ENCODE assay signal across 19 mouse cellular contexts in the genomic region with DNA sequence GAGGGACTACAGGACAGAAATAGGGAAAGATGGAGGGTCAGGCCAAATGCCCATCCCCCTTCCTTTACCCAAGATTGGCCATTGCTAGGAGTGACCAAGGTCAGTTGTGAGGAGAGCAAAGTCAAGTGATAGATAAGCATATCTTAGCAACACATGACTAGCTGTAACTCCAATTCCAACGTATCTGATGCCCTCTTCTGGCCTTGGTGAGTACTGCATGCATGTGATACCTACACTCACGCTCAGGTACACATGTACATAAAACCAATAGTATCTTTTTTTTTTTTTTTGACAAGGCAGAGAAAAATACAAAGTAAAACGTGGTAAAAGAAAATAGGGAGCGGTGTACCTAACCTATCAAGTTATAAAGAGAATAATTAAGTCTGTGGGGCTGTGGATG.
A peak's percentile ranks its signal among the peaks of the same experiment; 100 is the strongest.
DNase-seq lines count a peak whose midpoint lies in the region; ATAC-seq and TF ChIP-seq lines count a peak whose summit lies in the region.
"Had no signal": no experiment of that assay in that cellular context is flagged by ENCODE, and none has a peak within 500 bp of the region (broad histone marks: within the 10 kb centered on the region; RNA-seq: fewer than 3 reads in every experiment).

No protein-coding gene starts in this region.

- H3K79me2 ChIP-seq in MEL (ENCODE audit: control insufficient read depth, insufficient read depth, low read length, poor library complexity), result no peaks in the 10 kb centered on the region; the same call in 1 of the 2 replicates

- TF ChIP-seq POLR2A in MEL (IDR thresholded peaks at IDR 0.05; ENCODE audit: control insufficient read depth in 1 of 2, insufficient read depth in 1 of 2, low read depth in 1 of 2, low read length in 2 of 2, poor library complexity in 1 of 2), result no peak
- no peak for TF ChIP-seq POLR2A in cortical plate, adult 2 months (IDR thresholded peaks at IDR 0.05; ENCODE audit: extremely low read depth, insufficient read depth, low read length)

- H3K27me3 ChIP-seq in lung, postnatal 0 days (replicated peaks; ENCODE audit: insufficient read depth, low read length), result no peaks in the 10 kb centered on the region
- H3K27me3 ChIP-seq in MEL (ENCODE audit: control insufficient read depth in 1 of 2, insufficient read depth in 2 of 2, low read length in 2 of 2), result no peaks in the 10 kb centered on the region
- H3K27me3 ChIP-seq: hindbrain, embryonic 12.5 days; limb, embryonic 12.5 days; liver, embryonic 15.5 days had no signal

- H3K36me3 ChIP-seq in lung, postnatal 0 days (ENCODE audit: insufficient read depth, low read length), result no peaks in the 10 kb centered on the region
- no peaks in the 10 kb centered on the region for H3K36me3 ChIP-seq in MEL (ENCODE audit: control insufficient read depth in 1 of 2, insufficient read depth in 2 of 2, low read length in 2 of 2)
- H3K36me3 ChIP-seq: forebrain, embryonic 12.5 days; hindbrain, embryonic 12.5 days; limb, embryonic 12.5 days; liver, embryonic 15.5 days; midbrain, embryonic 10.5 days had no signal

- H3K9ac ChIP-seq in lung, postnatal 0 days (replicated peaks; ENCODE audit: low read depth), result no peak overlapping the region
- no peak overlapping the region for H3K9ac ChIP-seq in MEL (ENCODE audit: control insufficient read depth, low read depth, low read length, poor library complexity, severe bottlenecking)
- H3K9ac ChIP-seq: forebrain, embryonic 12.5 days; hindbrain, embryonic 12.5 days; limb, embryonic 12.5 days; liver, embryonic 15.5 days had no signal

- no peak overlapping the region for H3K4me3 ChIP-seq in lung, postnatal 0 days (ENCODE audit: low read depth, low read length)
- H3K4me3 ChIP-seq in MEL (ENCODE audit: control insufficient read depth in 1 of 2, insufficient read depth in 1 of 2, low read depth in 2 of 2, low read length in 2 of 2), result no peak overlapping the region
- no peak overlapping the region for H3K4me3 ChIP-seq in cortical plate, adult 2 months (ENCODE audit: insufficient read depth, low read length)
- H3K4me3 ChIP-seq: forebrain, embryonic 12.5 days; hindbrain, embryonic 12.5 days; limb, embryonic 12.5 days; liver, embryonic 15.5 days; midbrain, embryonic 10.5 days had no signal

- H3K9me3 ChIP-seq in lung, postnatal 0 days (ENCODE audit: low read length), result no peaks in the 10 kb centered on the region
- no peaks in the 10 kb centered on the region for H3K9me3 ChIP-seq in MEL (replicated peaks; ENCODE audit: insufficient read depth, low read length)
- H3K9me3 ChIP-seq: hindbrain, embryonic 12.5 days; liver, embryonic 15.5 days; midbrain, embryonic 10.5 days had no signal

- TF ChIP-seq EP300 in lung, postnatal 0 days (IDR thresholded peaks at IDR 0.05), result no peak
- TF ChIP-seq EP300 in MEL (IDR thresholded peaks at IDR 0.05; ENCODE audit: low read depth in 1 of 2, low read length in 2 of 2), result no peak

- no peak for TF ChIP-seq RAD21 in MEL (IDR thresholded peaks at IDR 0.05; ENCODE audit: low read depth, low read length)

- ATAC-seq in lung, postnatal 0 days, result no peak

- TF ChIP-seq CTCF in lung, postnatal 0 days (IDR thresholded peaks at IDR 0.05), result peak; percentile 5; the same call in 1 of the 2 replicates
- peak in 1 of 3 experiments; percentile 2; a peak in 1 of 6 replicates for TF ChIP-seq CTCF in MEL (IDR thresholded peaks at IDR 0.05 in 2 of 3, conservative IDR thresholded peaks at IDR 0.05 in 1 of 3; ENCODE audit: control insufficient read depth in 1 of 3, insufficient read depth in 1 of 3, low read depth in 2 of 3, low read length in 3 of 3, poor library complexity in 1 of 3, severe bottlenecking in 1 of 3)
- 0 out of 2 replicates have a peak, but pooled peaks have one; percentile 14 for TF ChIP-seq CTCF in cortical plate, adult 2 months (IDR thresholded peaks at IDR 0.05; ENCODE audit: extremely low read depth, insufficient read depth, low read length)

- 77% methylated on average over 4 of the region's 4 CpGs for WGBS in lung, postnatal 0 days

- H3K4me1 ChIP-seq in lung, postnatal 0 days (ENCODE audit: insufficient read depth, low read depth, low read length), result no peaks in the 10 kb centered on the region
- H3K4me1 ChIP-seq in MEL (ENCODE audit: control insufficient read depth in 1 of 2, insufficient read depth in 2 of 2, low read length in 2 of 2), result no peaks in the 10 kb centered on the region
- H3K4me1 ChIP-seq in cortical plate, adult 2 months (ENCODE audit: control insufficient read depth, insufficient read depth, low read length), result no peaks in the 10 kb centered on the region
- H3K4me1 ChIP-seq: limb, embryonic 12.5 days; liver, embryonic 15.5 days had no signal

- DNase-seq in kidney, adult 8-10 months, result peak; percentile 3 to 11
- no peak for DNase-seq in kidney, adult 18-20 months
- DNase-seq in lung, postnatal 0 days (ENCODE audit: low spot score), result no peak
- no peak for DNase-seq in lung, postnatal 36 days
- DNase-seq in MEL (ENCODE audit: low read depth, low spot score), result peak; percentile 4
- no peak for DNase-seq in cerebellum, adult 8-10 months
- DNase-seq: cerebellum, adult 9-10 months; gastrocnemius, postnatal 36 days; heart, postnatal 10 days; kidney, postnatal 4 days; retina, postnatal 1 day; thymus, postnatal 14 days had no signal

- H3K27ac ChIP-seq in lung, postnatal 0 days (ENCODE audit: low read length), result no peak overlapping the region
- no peak overlapping the region for H3K27ac ChIP-seq in MEL (ENCODE audit: control insufficient read depth, low read depth, low read length)
- H3K27ac ChIP-seq in cortical plate, adult 2 months (ENCODE audit: insufficient read depth, low read length), result no peak overlapping the region
- H3K27ac ChIP-seq: forebrain, embryonic 12.5 days; hindbrain, embryonic 12.5 days; limb, embryonic 12.5 days; liver, embryonic 15.5 days; midbrain, embryonic 10.5 days had no signal

- H3K4me2 ChIP-seq in lung, postnatal 0 days (replicated peaks; ENCODE audit: low read depth, low read length), result no peak overlapping the region
- H3K4me2 ChIP-seq: forebrain, embryonic 12.5 days; heart, embryonic 11.5 days; hindbrain, embryonic 12.5 days; limb, embryonic 12.5 days; liver, embryonic 15.5 days had no signal

TF ChIP-seq in MEL, 35 proteins besides CTCF, POLR2A, EP300 and RAD21:
- TF ChIP-seq TBP (IDR thresholded peaks at IDR 0.05; ENCODE audit: low read depth, low read length) (no peak), RCOR1 (IDR thresholded peaks at IDR 0.05; ENCODE audit: low read depth, low read length) (no peak), KAT2A (conservative IDR thresholded peaks at IDR 0.05; ENCODE audit: low read depth, low read length) (no peak), HCFC1 (IDR thresholded peaks at IDR 0.05; ENCODE audit: low read depth, low read length) (no peak), E2F4 (IDR thresholded peaks at IDR 0.05; ENCODE audit: borderline replicate concordance, low read depth, low read length) (no peak), TAL1 (IDR thresholded peaks at IDR 0.05; ENCODE audit: low read length) (no peak), ELF1 (IDR thresholded peaks at IDR 0.05; ENCODE audit: low read depth, low read length) (no peak), USF1 (IDR thresholded peaks at IDR 0.05; ENCODE audit: low read depth, low read length) (no peak), GABPA (IDR thresholded peaks at IDR 0.05; ENCODE audit: low read depth, low read length) (no peak), JUND (IDR thresholded peaks at IDR 0.05; ENCODE audit: low read depth, low read length) (no peak), POLR2AphosphoS2 (IDR thresholded peaks at IDR 0.05; ENCODE audit: low read length) (no peak), MYC (IDR thresholded peaks at IDR 0.05; ENCODE audit: low read depth, low read length) (no peak), ZMIZ1 (IDR thresholded peaks at IDR 0.05; ENCODE audit: low read depth, low read length) (no peak), NELFE (IDR thresholded peaks at IDR 0.05; ENCODE audit: low read depth, low read length) (no peak), ZNF384 (IDR thresholded peaks at IDR 0.05; ENCODE audit: low read depth, low read length) (no peak), SIN3A (IDR thresholded peaks at IDR 0.05; ENCODE audit: low read length) (no peak), GATA1 (IDR thresholded peaks at IDR 0.05; ENCODE audit: low read depth, low read length) (no peak)
TF ChIP-seq in MEL: peak in this region for 0.

Comparison
In these comparisons a context has a peak if more than half of its experiments do, and no peak if none do; other contexts are left out.
1. DNase-seq: peak in kidney, adult 8-10 months (2 of 2) and MEL (single experiment); none in kidney, adult 18-20 months (single experiment), lung, postnatal 0 days (single experiment), lung, postnatal 36 days (single experiment) and cerebellum, adult 8-10 months (single experiment).